Mouse (Mus musculus) megakaryocyte, embryonic 14.5 days (primary cell): ENCODE measurements at regions not wholly inside any gene's neighbourhood (a gene's known extent, or its start where the extent isn't known, plus 50 kb on each side); places are given as distances from the start of the nearest gene placed in this dataset.

Experiments used
- H3K27me3 ChIP-seq: replicated peaks from 2 replicates; pipeline ENCODE3; 2012; ENCODE audit warnings: inconsistent platforms
- H3K36me3 ChIP-seq: replicated peaks from 2 replicates; pipeline ENCODE3; 2012; ENCODE audit warnings: low read length, inconsistent platforms, mixed read lengths
- H3K4me1 ChIP-seq: 2 replicates; pipeline ENCODE4 v1.6.1; 2012; ENCODE audit warnings: inconsistent platforms
- H3K4me3 ChIP-seq: replicated peaks from 2 replicates; pipeline ENCODE3; 2012; ENCODE audit warnings: moderate library complexity, mild to moderate bottlenecking, inconsistent platforms
- H3K9me3 ChIP-seq: 2 replicates; pipeline ENCODE4 v1.6.1; 2012; ENCODE audit warnings: inconsistent platforms
- FLI1 ChIP-seq: IDR thresholded peaks from 2 replicates; pipeline ENCODE4 v1.6.1; 2012; ENCODE audit warnings: low read length, inconsistent platforms, mixed read lengths
- GATA1 ChIP-seq: IDR thresholded peaks from 3 replicates; pipeline ENCODE4 v1.6.1; 2012; ENCODE audit warnings: mixed read lengths, low read length, inconsistent platforms, borderline replicate concordance

DNA sequence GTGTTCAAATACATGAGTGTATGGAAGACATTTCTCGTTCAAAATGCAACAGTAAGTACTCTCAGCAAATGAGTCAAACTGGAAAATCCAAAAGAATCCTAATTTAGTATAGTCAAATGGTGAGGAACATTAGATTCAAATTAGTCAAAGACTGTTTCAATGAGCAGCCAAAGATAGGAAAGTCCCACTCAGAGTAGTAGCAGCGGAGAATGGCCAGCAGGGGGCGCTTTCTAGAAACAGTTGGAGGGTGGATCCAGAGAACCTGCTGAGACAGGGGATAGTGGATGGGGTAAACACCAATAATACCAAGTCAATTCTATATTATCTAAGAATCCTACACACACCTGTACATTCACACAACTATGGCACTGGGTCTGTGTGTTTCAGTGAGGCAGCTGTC is 417.9 kb upstream of the Gm5415 start:
- no peaks in the 10 kb centered on the region for H3K27me3 ChIP-seq
- peaks cover 2% of the 10 kb centered on the region; the same call in 1 of the 2 replicates for H3K9me3 ChIP-seq
- TF ChIP-seq GATA1: no peak
- TF ChIP-seq FLI1: no peak
- no peaks in the 10 kb centered on the region for H3K36me3 ChIP-seq
- H3K4me1 ChIP-seq: no peaks in the 10 kb centered on the region
- no peak overlapping the region for H3K4me3 ChIP-seq

DNA sequence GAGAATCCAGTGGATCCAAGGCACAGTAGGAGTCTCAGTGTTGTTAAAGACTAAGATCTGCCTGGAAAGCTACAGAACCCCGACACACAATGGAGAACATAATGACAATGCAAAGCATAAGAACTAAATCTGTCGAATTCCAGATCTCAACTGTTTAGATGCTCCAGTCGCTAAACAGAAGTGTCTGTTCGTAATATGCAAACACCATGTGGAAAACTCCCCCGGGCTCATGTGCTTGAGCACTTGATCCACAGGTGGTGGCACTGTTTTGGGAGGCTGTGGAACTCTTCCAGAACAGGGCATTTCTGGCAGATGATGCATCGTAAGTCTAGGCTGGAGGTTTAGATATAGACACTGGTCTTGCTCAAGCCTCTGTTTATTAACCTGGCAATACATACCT is 412.2 kb upstream of the Gm5415 start:
- no peaks in the 10 kb centered on the region for H3K4me1 ChIP-seq
- no peaks in the 10 kb centered on the region for H3K9me3 ChIP-seq
- no peak overlapping the region for H3K4me3 ChIP-seq
- TF ChIP-seq GATA1: no peak
- TF ChIP-seq FLI1: no peak
- no peaks in the 10 kb centered on the region for H3K36me3 ChIP-seq
- no peaks in the 10 kb centered on the region for H3K27me3 ChIP-seq

DNA sequence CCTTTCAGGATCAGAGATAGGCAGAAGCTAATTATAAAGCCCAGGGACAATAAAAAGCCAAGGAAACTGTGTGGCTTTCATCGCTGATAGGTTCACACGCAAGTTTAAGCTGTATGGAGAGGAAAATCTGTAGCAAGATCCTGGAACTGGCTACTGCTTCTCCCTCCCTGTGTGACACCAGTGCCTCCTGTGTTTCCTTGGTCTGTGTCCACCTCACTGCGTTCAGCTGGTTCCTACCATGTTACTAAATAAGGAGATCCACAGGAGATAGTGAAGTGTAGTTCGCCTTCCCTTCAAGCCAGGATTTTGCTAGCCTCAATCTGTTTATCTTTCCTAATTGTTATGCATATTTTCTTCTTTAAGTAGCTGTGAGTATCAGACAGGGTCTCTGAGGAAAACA is 399.2 kb upstream of the Gm5415 start:
- no peak for TF ChIP-seq FLI1
- no peak for TF ChIP-seq GATA1
- no peaks in the 10 kb centered on the region for H3K27me3 ChIP-seq

DNA sequence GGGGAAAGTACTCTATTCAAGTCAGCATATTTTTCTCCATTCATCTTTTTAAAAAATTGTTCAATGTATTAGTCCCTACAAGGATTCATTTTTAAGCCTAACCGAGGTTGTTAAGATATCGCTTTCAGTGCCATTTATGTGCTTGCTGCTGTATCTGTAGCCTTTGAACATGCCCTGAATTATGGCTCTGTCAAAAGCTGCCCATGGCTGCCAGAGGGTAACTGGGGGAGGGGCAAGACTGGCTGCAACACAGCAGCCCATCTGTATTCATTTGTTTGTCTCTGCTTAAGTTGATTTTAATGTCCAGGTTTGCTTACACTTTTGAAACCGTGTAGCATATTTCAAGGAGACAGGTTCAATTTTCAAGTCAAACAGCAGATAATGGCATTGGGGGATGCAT is 383.3 kb upstream of the Gm5415 start:
- no peaks in the 10 kb centered on the region for H3K4me1 ChIP-seq
- H3K4me3 ChIP-seq: no peak overlapping the region
- H3K36me3 ChIP-seq: no peaks in the 10 kb centered on the region
- TF ChIP-seq GATA1 (no peak), FLI1 (no peak)
- no peaks in the 10 kb centered on the region for H3K27me3 ChIP-seq
- peaks cover 1% of the 10 kb centered on the region; the same call in 1 of the 2 replicates for H3K9me3 ChIP-seq

More for the DNA sequence above, 399.2 kb upstream of the Gm5415 start:
- peaks cover 15% of the 10 kb centered on the region; the same call in 1 of the 2 replicates for H3K9me3 ChIP-seq
- H3K36me3 ChIP-seq: no peaks in the 10 kb centered on the region
- no peak overlapping the region for H3K4me3 ChIP-seq
- H3K4me1 ChIP-seq: no peaks in the 10 kb centered on the region

DNA sequence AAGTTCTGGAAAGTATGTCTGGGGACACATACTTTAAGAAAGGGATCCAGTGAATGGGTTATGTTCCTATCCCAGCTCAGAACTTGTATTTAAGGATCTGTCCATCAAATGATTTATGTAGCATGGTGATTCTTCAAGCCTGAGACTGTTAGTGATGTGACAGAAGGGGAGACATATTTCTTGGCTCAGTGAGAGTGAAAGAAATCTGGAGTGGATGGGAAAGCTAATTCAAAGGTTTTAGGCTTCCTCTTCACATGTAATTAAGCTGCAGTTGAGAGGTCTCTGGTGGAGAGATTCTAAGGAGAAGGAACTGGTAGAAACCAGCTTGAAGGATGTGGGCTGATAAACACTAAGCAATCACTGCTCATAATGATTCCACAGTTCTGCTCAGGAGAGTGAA is 355.3 kb upstream of the Gm5415 start:
- Histone ChIP-seq H3K9me3 (peaks cover 3% of the 10 kb centered on the region; the same call in 1 of the 2 replicates), H3K36me3 (no peaks in the 10 kb centered on the region), H3K4me3 (no peak overlapping the region), H3K27me3 (no peaks in the 10 kb centered on the region), H3K4me1 (no peaks in the 10 kb centered on the region)
- TF ChIP-seq FLI1 (no peak), GATA1 (no peak)

DNA sequence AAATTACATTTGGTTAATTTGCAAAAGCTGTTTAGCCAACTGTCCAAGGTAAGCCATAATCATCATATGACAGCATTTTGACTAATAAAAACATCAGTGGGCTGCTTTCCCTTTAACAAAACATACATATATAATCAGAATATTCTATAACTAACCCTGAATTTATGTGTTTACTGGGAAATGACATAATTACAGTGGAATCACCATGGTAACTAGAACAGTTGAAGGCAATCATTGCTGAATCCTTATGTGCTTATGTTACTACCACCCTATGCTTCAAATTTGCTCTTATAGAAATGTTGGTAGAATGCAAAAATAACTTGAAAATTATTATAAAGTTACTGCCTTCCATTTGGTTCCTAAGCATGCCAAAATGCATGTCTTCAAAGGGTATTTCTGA is 340.6 kb upstream of the Gm5415 start:
- H3K4me3 ChIP-seq: no peak overlapping the region
- 0 out of 2 replicates have a peak, but pooled peaks cover 3% of the 10 kb centered on the region for H3K9me3 ChIP-seq
- H3K27me3 ChIP-seq: no peaks in the 10 kb centered on the region
- TF ChIP-seq GATA1 (no peak), FLI1 (no peak)
- no peaks in the 10 kb centered on the region for H3K4me1 ChIP-seq
- H3K36me3 ChIP-seq: no peaks in the 10 kb centered on the region

DNA sequence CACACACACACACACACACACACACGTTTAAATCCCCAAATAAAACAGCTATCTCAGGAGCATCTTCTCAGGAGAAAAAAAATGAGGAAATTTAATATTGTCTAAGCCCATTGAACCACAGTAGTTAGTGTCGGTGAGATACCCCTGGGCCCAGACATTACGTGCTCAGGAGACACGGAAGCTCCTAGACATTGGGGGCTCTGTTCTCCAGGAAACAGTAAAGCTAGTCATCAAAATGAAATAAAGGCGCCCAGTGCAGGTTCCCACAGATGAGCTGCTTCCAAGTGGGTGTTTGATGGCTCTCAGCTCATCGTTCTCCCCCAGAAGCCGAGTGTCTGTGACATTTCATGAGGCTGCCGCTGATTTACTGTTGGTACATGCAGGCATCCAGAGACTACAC is 325.8 kb upstream of the Gm5415 start:
- H3K4me3 ChIP-seq: no peak overlapping the region

DNA sequence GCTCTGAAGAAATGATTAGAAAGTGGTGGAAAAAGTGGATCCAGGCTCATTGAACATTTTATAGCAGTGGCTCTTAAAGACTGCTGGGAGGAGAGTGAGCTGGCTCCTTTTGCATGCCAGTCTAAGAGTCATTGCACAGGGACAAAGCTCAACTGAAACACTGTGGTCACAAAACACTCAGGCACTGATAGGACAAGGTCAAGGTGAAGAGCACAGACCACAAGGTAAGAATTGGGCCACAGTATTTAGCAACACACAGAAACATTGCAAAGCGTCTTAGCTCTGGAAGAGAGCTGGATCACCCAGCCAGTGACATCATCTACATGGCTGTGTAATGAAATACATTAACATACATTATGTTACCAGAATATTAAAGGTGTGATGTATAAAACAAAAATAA is 319.0 kb upstream of the Gm5415 start:
- Histone ChIP-seq H3K9me3 (no peaks in the 10 kb centered on the region), H3K4me3 (no peak overlapping the region), H3K4me1 (no peaks in the 10 kb centered on the region), H3K36me3 (no peaks in the 10 kb centered on the region), H3K27me3 (no peaks in the 10 kb centered on the region)
- TF ChIP-seq FLI1: no peak
- no peak for TF ChIP-seq GATA1

More for the DNA sequence above, 325.8 kb upstream of the Gm5415 start:
- Histone ChIP-seq H3K9me3 (peaks cover 9% of the 10 kb centered on the region; the same call in 1 of the 2 replicates), H3K27me3 (no peaks in the 10 kb centered on the region), H3K36me3 (no peaks in the 10 kb centered on the region), H3K4me1 (no peaks in the 10 kb centered on the region)
- TF ChIP-seq GATA1: no peak
- no peak for TF ChIP-seq FLI1

DNA sequence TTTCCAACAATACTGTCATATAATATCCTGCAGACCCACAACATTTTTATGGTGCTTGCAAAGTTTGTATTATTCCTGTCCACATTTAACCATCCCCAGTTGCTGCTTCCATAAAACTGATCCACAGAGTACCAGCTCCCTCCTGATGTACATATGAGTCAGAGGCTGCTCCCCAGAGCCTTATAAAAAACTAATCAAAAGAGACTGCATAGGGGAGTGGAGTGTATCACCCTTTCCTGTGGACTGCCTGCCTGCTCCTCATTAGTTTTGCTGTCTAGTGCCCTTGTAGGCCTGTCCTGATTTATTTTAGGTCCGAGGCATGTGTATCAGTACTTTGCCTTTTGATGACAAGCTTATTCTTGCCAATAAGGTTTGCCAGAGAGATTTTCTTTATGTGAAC is 310.9 kb upstream of the Gm5415 start:
- H3K27me3 ChIP-seq: no peaks in the 10 kb centered on the region

More for the DNA sequence above, 310.9 kb upstream of the Gm5415 start:
- H3K4me1 ChIP-seq: no peaks in the 10 kb centered on the region
- H3K4me3 ChIP-seq: no peak overlapping the region
- H3K9me3 ChIP-seq: peaks cover 6% of the 10 kb centered on the region; the same call in 1 of the 2 replicates
- no peak for TF ChIP-seq FLI1
- TF ChIP-seq GATA1: no peak
- H3K36me3 ChIP-seq: no peaks in the 10 kb centered on the region
